Mouse (Mus musculus): ENCODE measurements around the gene Fam217b.

GRCm38 (mm10) chr2:178450961-178451360 is 36.6 kb downstream of the Fam217b start:
- no peak for TF ChIP-seq CTCF (IDR thresholded peaks at IDR 0.05; ENCODE audit: borderline replicate concordance, insufficient read depth, low read length)
- no peak for TF ChIP-seq POLR2A (IDR thresholded peaks at IDR 0.05; ENCODE audit: low read depth, low read length)
